Mouse (Mus musculus) limb, embryonic 14.5 days (tissue): ENCODE measurements around the gene Fzr1. TPM values are rescaled to one million over a fixed set of nuclear protein-coding genes. Genes with fewer than 3 reads are reported as not detected.

Source experiments
- ATAC-seq: fragments of 200-750 bp; cut with Nextera tagmentation; 2 replicates; pipeline ENCODE4 v1.8.0; 2017; ENCODE audit warnings: low read depth, moderate number of reproducible peaks, moderate TSS enrichment; ENCODE audit not compliant: low FRiP score
- DNase-seq: peaks from one replicate; pipeline ENCODE4 v3.0.0-alpha.2; 2015; ENCODE audit warnings: low spot score
- H3K27ac ChIP-seq: fragments of 300-500 bp; sonication (generic); replicated peaks from 2 replicates; pipeline ENCODE4 v1.5.1; 2014; ENCODE audit warnings: low read depth, mild to moderate bottlenecking, low read length, moderate library complexity, mixed read lengths
- H3K27me3 ChIP-seq: fragments of 300-500 bp; sonication (generic); 2 replicates; pipeline ENCODE4 v1.6.1; 2014; ENCODE audit warnings: low read length, mixed read lengths; ENCODE audit not compliant: control insufficient read depth, insufficient read depth
- H3K36me3 ChIP-seq: fragments of 300-500 bp; sonication (generic); 2 replicates; pipeline ENCODE4 v1.6.1; 2014; ENCODE audit warnings: mild to moderate bottlenecking, low read length, moderate library complexity, mixed read lengths; ENCODE audit not compliant: control insufficient read depth, insufficient read depth
- H3K4me1 ChIP-seq: fragments of 300-500 bp; sonication (generic); 2 replicates; pipeline ENCODE4 v1.6.1; 2014; ENCODE audit warnings: antibody characterized with exemption, low read length, mixed read lengths; ENCODE audit not compliant: control insufficient read depth, insufficient read depth
- H3K4me2 ChIP-seq: fragments of 300-500 bp; sonication (generic); replicated peaks from 2 replicates; pipeline ENCODE4 v1.6.1; 2014; ENCODE audit warnings: low read depth, mild to moderate bottlenecking, low read length, moderate library complexity; ENCODE audit not compliant: severe bottlenecking
- H3K4me3 ChIP-seq: fragments of 300-500 bp; sonication (generic); replicated peaks from 2 replicates; pipeline ENCODE4 v1.5.1; 2014; ENCODE audit warnings: low read length
- H3K9ac ChIP-seq: fragments of 300-500 bp; sonication (generic); 2 replicates; pipeline ENCODE4 v1.6.1; 2014; ENCODE audit warnings: mild to moderate bottlenecking, low read depth, low read length, moderate library complexity; ENCODE audit not compliant: severe bottlenecking
- H3K9me3 ChIP-seq: fragments of 300-500 bp; sonication (generic); 2 replicates; pipeline ENCODE4 v1.6.1; 2016; ENCODE audit warnings: low read length; ENCODE audit not compliant: control insufficient read depth
- POLR2A ChIP-seq: fragments of 200-500 bp; IDR thresholded peaks from 2 replicates; pipeline ENCODE4 v1.8.0; 2012; ENCODE audit warnings: inconsistent platforms, mild to moderate bottlenecking, moderate library complexity, borderline replicate concordance; ENCODE audit not compliant: insufficient read depth, insufficient read length; ENCODE audit errors: extremely low read depth
- WGBS: fragments of 180-500 bp; shearing (Covaris S2); extraction: QIAGEN DNeasy Blood & Tissue Kit; methylation state at CpG from one replicate; pipeline ENCODE4 v1.1.7; 2014; 5-methylcytosine and 5-hydroxymethylcytosine counted together
- polyA plus RNA-seq, 2 experiments: library from polyadenylated mRNA; depleted of rRNA in 1 of 2; stranded (reverse) in 1 of 2; unstranded in 1 of 2; fragments of >200 nt; fragmentation: Nextera tagmentation in 1 of 2; extraction: Ambion mirVana in 1 of 2; gene quantifications; 2 replicates each; pipeline versions ENCODE4 v1.2.1 to v1.2.3; 2012 to 2014

The Fzr1 gene
- polyA plus RNA-seq, 2 experiments, result 92.8 to 109 TPM

DNA sequence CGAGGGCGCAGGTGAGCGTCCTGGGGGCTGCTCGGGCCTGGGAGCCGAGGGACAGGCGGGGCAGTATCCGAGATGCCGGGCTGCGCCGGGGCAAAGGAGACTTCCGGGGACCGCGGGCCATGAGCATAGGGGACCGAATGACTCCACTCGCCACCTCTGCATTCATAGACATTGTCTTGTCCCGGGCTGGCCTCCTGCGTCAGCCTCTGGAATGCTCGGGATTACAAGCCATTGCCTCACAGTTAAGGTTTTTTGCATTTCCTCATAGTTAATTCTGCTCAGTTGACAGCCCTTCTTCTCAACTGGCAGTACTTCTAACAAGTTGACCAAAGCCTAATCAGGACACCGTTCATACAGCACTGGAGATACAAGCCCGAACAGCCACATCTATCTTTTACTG is 56.9 kb downstream of the Fzr1 start:
- H3K9ac ChIP-seq, result peak overlapping the region; percentile 84
- DNase-seq (no peak), ATAC-seq (no peak)
- peak overlapping the region; percentile 87; the same call in 1 of the 2 replicates for H3K27ac ChIP-seq
- WGBS, result 6% methylated on average over 16 of the region's 20 CpGs
- H3K4me1 ChIP-seq, result peaks cover 23% of the 10 kb centered on the region
- H3K9me3 ChIP-seq, result no peaks in the 10 kb centered on the region
- H3K4me3 ChIP-seq, result peak overlapping the region; percentile 97
- peaks cover 61% of the 10 kb centered on the region for H3K36me3 ChIP-seq
- H3K4me2 ChIP-seq, result peak overlapping the region; percentile 78
- TF ChIP-seq POLR2A, result no peak
- no peaks in the 10 kb centered on the region for H3K27me3 ChIP-seq

DNA sequence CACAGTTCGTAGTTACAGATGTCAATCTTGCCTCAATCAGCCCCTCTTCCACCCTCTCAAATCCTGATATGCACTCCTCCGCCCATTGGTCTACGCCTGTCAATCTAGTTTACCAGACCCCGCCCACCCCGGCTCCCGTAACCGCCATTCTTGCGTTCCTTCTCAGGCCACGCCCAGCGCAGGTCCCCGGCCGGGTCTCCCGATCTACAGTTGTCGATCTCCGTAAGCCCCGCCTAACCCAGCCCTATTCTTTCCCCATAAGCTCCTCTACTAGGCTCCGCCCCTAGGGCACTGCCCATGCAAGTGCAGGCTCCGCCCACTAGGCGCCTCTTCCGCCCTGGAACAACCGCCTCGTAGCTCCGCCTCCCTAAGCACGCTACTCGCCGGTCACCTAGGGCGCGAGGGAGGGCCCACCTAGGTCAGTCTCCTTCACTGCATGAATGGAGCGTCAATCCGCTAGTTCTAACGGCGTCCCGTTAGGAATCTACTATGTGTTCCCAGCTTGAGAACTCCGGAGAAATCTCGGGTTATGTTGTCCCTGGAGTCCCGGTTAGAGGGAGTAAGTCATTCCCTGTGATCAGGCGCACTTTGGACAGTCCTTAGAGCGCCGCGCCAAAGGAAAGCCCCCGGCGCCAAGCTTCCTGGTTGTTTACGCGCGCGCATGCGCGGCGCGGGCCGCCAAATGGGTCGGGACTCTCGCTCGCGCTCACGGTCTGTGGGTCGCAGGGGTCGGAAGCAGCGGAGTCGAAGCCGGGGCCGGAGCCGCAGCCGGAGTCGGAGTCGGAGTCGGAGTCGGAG is 57.6 kb downstream of the Fzr1 start, which contains the start of gene Cactin:
Gene Cactin, plus strand, starts transcription at position 554 of the 798 bp plus-strand sequence.
- peak within 1 kb of the TSS; percentile 84 for H3K9ac ChIP-seq
- H3K27ac ChIP-seq, result peak within 1 kb of the TSS; percentile 87
- DNase-seq, result peak; percentile 100
- TF ChIP-seq POLR2A, result peak; percentile 87; the same call in 1 of the 2 replicates
- peaks cover 61% of the 10 kb centered on the region for H3K36me3 ChIP-seq
- peak within 1 kb of the TSS; percentile 97 for H3K4me3 ChIP-seq
- under 1% methylated on average over 68 of the region's 68 CpGs for WGBS
- no peaks in the 10 kb centered on the region for H3K27me3 ChIP-seq
- H3K4me1 ChIP-seq, result peaks cover 23% of the 10 kb centered on the region
- ATAC-seq, result peak; percentile 94
- H3K9me3 ChIP-seq, result no peaks in the 10 kb centered on the region
- peak within 1 kb of the TSS; percentile 78 for H3K4me2 ChIP-seq

DNA sequence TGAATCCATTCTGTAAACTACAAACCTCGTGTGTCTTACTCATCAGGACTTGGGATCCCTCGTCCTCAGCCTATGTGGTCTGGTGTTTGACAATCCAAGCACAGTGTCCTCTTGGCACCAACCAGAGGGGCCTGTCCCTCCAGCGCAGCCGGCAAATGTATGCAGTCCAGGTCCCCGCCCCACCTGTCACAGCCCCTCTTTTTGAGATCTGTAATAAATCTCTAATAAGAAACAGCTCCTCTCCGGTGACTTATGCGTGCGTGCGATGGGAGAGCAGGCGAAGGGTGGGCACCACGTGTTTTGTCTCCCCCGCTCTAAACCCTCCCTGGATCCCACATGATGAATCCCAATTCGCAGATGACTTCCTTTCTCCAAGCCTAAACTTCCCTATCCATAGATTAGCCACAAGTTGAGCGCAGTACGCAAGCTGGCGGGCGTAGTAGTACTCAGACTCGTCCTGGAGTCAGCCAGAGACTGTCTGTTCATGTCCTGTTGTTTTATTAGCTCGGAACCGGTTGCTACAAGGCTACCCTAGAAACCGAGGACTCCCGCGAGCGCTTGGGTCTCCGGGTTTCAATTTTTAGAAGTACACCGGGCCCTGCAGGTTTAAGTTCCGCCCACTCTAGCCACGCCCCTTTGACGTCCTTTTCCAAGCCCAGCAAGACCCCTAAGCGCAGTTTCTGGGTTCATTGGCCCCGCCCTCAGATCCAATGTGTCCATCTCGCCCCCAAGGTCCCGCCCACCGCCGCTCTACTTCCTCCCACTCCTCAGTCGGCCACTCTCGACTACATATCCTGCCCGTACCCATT is 58.4 kb downstream of the Fzr1 start:
- WGBS, result under 1% methylated on average over 37 of the region's 38 CpGs
- TF ChIP-seq POLR2A, result no peak
- Histone ChIP-seq H3K4me2 (peak overlapping the region; percentile 62), H3K27me3 (no peaks in the 10 kb centered on the region), H3K4me3 (peak overlapping the region; percentile 97), H3K9ac (peak overlapping the region; percentile 47), H3K4me1 (peaks cover 23% of the 10 kb centered on the region), H3K36me3 (peaks cover 61% of the 10 kb centered on the region), H3K27ac (peak overlapping the region; percentile 87), H3K9me3 (no peaks in the 10 kb centered on the region)
- peak; percentile 99 for DNase-seq
- no peak; the same call in 1 of the 2 replicates for ATAC-seq

DNA sequence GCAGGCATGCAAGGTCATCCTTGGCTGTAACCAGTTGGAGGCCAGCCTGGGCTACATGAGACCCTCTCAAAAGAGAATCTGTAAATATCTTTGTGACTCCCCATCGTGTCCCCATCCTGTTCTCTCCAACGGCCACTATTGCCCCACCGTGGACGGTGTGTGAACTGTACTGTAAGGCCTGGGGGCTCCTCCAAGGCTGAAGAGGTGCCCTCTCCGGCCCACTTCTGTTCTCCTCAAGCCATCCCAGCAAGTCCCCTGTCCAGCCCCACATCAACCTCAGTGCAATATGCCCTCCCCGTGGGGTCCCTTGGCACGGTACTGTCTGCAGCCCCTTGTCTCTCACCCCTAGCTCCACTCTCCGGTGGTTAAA is 59.0 kb downstream of the Fzr1 start:
- DNase-seq (no peak), ATAC-seq (no peak)
- peak overlapping the region; percentile 47 for H3K9ac ChIP-seq
- peak overlapping the region; percentile 97 for H3K4me3 ChIP-seq
- no peaks in the 10 kb centered on the region for H3K27me3 ChIP-seq
- WGBS, result 26% methylated on average over 8 of the region's 8 CpGs
- peak overlapping the region; percentile 87 for H3K27ac ChIP-seq
- no peaks in the 10 kb centered on the region for H3K9me3 ChIP-seq
- peaks cover 61% of the 10 kb centered on the region for H3K36me3 ChIP-seq
- TF ChIP-seq POLR2A, result no peak
- H3K4me1 ChIP-seq, result peaks cover 23% of the 10 kb centered on the region
- peak overlapping the region; percentile 62 for H3K4me2 ChIP-seq

DNA sequence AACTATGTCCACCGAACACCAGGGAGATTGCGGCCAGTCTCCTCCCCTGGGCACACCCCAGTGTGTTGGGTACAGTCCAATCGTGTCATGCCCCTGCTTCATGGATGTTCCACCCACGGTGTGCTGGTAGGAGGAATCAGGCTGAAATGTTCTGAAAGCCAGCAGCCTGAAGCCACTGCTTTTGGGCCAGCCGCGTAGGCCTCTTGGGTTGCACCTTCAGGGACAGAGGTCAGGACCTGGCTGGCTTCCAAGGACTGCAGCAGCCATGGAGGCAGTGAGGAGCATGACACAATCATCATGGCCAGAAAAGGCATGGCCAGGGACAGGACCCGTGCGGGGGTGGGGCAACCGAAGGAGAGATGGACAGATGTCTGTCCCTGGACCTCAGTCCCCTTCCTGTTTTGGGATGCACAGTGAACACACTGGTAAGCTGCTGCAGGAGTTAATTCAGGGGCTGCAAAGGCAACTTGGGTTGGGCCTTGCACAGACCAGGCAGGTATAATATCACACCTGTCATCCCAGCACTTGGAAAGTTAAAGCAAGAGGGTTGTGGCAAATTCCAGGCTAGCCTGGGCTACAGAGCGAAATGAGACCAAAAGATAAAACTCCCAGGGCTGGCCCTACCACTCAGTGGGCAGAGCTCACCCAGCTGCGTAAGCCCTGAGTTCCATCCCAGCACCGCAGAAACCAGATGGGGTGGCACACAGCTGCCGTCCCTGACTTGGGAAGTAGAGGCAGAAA is 59.6 kb downstream of the Fzr1 start:
- Histone ChIP-seq H3K4me2 (peak overlapping the region; percentile 62), H3K27ac (peak overlapping the region; percentile 87), H3K36me3 (peaks cover 61% of the 10 kb centered on the region), H3K4me1 (peaks cover 23% of the 10 kb centered on the region), H3K9me3 (no peaks in the 10 kb centered on the region), H3K9ac (peak overlapping the region; percentile 47; the same call in 1 of the 2 replicates), H3K4me3 (no peak overlapping the region), H3K27me3 (no peaks in the 10 kb centered on the region)
- no peak for ATAC-seq
- no peak for TF ChIP-seq POLR2A
- WGBS, result 92% methylated on average over 13 of the region's 13 CpGs
- no peak for DNase-seq
